Mouse (Mus musculus) brain, embryonic 14.5 days (tissue): ENCODE results near the gene Pimreg. TPM values are rescaled to one million over a fixed set of nuclear protein-coding genes. Genes with fewer than 3 reads are reported as not detected.

Source experiments
- DNase-seq: peaks from one replicate; pipeline ENCODE4 v3.0.0-alpha.2; 2011; ENCODE audit warnings: low read depth
- CTCF ChIP-seq: fragments of 200-500 bp; IDR thresholded peaks from 2 replicates; pipeline ENCODE4 v1.5.1; 2012; ENCODE audit warnings: inconsistent platforms, mild to moderate bottlenecking, moderate library complexity, borderline replicate concordance; ENCODE audit not compliant: insufficient read depth, insufficient read length; ENCODE audit errors: extremely low read depth
- POLR2A ChIP-seq: fragments of 200-500 bp; IDR thresholded peaks from 2 replicates; pipeline ENCODE4 v1.6.1; 2012; ENCODE audit warnings: mild to moderate bottlenecking, inconsistent platforms, borderline replicate concordance; ENCODE audit not compliant: poor library complexity, insufficient read depth, insufficient read length, severe bottlenecking; ENCODE audit errors: extremely low read depth
- polyA plus RNA-seq: library from polyadenylated mRNA; depleted of rRNA; stranded (reverse); fragments of >200 nt; gene quantifications from 2 replicates; pipeline ENCODE4 v1.2.3, GENCODE M21; 2012

Pimreg gene
- polyA plus RNA-seq, 1 experiment: 29.9 TPM

DNA sequence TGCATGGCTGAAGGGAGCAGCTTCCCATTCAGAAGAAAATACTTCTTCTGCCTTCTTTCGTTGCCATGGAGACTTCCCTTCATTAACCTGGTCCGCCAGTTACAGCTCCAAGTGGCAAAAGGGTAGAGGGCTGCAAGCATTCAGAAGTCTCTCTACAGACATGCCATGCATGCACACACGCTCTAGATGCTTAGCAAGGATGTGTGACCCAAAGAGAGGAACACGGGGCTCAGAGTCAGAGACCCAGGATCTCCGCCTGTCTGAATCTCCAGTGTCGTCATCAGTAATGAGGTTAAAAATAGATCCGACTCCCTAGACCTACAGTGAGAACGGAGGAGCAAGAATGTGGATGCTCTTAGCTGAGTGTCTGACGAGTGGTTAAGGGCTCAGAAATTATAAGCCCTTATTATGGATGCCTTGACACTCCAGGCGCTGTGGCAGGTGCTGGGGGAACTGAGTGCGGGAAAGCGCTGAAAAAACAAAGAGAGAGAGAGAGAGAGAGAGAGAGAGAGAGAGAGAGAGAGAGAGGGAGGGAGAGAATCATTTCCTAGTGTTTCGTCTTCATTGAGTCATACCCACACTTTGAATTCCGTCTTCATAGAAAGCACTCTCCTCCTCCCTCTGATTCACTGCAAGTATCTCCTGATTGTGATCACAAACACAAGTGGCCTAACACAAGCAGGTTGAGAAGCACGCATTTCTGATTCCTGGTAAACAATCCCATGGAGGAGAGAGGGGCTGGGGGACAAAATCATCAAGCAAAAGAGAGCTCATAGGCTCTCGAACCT is 2.0 kb upstream of the Pimreg start:
- TF ChIP-seq POLR2A (no peak), CTCF (no peak)
- DNase-seq: peak; percentile 79

DNA sequence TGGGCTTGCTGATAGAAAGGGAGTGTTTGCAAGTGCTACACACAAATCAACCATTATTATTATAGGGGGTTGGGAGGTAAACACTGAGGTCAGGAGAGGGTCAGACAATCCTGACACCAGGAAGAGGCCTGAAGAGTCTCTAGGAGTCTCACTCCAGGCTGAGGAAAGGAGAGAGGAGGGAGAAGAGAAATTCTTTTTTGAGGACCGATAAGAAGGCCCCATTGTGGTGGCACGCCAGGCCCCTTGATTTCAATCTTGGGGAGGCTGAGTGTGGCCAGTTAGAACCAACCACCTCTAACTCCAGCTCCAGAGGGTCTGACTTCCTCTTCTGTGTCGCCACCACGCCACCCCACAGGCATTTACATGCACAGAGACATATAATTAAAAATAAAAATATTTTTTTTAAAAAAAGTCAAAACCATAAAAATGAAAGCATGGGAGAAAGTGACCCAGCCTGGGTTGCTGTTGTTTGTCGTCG is 503 bp upstream of the Pimreg start:
- TF ChIP-seq POLR2A (no peak), CTCF (no peak)
- DNase-seq: no peak

DNA sequence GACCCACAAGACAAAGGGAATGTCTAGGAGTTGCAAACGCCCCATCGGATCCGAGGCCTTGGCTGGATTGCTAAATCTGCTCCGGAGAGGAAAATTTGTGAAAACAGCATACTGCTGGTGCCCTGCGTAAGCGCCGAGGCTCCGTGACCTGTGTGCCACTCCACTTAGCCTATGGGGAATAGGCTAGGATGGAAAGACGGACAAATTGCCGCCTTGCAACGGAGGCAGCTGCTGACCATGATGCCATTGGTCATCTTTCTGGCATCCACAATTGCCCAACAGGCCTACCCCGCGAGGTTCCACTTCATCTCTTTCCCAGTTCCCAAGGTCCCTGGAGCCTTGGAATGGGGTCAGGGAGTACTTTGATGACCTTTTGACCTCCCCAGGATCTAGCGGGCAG is 799 bp downstream of the Pimreg start:
- no peak for DNase-seq
- no peak for TF ChIP-seq CTCF

DNA sequence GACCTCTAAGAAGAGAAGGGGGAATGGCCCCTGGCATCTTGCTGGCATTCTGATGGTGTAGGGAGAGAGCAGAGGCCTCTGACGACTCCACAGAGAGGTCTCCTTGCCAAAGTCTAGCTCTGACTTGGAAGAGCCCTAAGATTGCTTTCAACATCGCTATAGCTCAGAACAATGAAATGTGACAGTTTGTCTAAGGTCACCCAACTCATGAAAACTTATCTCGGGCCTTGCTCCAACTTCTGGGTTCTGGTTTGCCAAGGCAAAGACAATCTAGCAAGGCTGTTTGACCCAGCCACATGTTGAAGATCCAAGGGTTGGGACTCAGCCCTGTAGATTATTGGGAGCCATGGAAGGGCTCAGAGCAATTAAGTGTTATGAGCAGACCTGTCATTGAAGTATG is 2.4 kb downstream of the Pimreg start:
- no peak for DNase-seq
- TF ChIP-seq POLR2A: no peak
- TF ChIP-seq CTCF: no peak

DNA sequence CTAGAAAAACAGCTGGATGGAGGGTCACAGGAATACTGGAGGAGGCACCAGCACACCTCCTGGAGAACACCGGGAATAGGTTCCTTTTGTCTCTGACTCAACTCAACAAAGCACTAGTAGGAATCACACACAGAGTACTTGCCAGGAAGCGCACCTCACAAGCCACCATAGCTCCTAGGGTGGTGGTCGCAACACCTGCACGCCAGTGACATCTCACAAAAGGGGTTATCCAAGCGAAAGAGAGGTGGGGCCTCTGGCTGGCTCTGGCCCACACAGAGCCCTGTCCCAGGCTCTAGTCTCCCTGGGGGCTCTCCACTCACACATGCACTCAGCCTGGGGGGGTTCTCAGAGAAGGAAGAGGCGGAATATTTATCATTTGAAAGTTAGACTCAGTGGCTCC is 6.9 kb downstream of the Pimreg start:
- TF ChIP-seq CTCF: no peak
- no peak for TF ChIP-seq POLR2A
- no peak for DNase-seq

DNA sequence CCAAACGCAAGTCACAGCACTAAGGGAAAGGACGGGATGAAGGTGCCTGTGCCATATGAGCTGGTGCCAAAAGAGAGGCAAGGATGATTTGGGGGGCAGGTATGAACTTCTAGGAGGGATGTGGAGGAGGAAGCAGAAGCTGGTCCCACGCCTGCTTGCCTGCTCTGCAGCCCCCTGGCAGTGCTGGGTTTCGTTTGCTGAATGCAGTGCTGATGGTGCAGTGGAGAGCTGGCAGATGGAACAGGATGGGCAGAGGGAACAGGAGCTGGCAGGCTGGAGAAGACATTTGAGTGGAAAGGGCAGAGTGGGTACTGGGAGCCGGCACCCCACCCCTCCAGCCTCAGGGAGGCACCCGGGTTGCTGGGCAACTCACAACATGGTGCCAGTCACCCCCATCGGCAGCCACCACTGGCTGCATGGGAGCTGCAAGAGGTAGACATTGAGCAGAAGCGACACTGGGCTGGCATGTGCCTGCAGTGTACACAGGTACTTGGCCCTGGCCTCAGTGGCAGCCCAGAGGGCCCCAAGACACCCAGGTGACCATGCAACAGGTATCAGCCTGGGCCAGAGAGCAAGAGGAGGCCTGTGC is 7.4 kb downstream of the Pimreg start:
- TF ChIP-seq CTCF (no peak), POLR2A (no peak)
- no peak for DNase-seq

DNA sequence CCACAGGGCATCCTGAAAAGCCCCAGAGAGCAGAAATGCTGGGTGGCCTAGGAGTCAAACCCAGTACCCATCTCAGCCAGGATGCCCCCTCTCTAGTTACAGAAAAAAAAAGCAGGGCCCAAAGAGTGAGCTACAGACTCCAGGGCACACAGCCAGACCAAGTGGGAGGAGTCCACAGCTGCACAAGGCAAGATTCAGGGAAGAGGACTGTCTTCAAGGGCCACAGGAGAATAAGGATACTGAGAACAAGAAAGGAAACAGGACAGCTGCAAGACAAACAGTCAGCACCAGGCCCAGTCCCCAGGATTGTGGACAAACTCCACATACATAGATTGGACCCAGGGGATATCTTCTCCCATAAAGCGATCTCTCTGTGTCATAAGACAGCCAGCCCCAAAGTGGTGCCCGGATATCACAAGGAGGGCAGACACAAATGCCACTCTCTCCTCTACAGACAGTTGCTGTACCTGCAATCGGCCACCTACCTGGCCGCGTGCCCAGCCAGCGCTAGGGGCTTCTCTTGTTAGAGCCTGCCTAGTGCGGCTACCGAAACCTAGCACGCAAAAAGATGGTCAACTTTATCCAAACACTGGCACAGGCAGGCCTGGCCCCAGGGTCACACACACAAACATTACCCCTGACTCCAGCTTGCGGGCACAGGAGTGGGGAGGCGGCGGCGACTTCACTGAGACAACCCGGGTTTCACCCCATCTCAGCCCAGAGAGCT is 8.5 kb downstream of the Pimreg start:
- DNase-seq: peak; percentile 36
- no peak for TF ChIP-seq CTCF
- no peak for TF ChIP-seq POLR2A

DNA sequence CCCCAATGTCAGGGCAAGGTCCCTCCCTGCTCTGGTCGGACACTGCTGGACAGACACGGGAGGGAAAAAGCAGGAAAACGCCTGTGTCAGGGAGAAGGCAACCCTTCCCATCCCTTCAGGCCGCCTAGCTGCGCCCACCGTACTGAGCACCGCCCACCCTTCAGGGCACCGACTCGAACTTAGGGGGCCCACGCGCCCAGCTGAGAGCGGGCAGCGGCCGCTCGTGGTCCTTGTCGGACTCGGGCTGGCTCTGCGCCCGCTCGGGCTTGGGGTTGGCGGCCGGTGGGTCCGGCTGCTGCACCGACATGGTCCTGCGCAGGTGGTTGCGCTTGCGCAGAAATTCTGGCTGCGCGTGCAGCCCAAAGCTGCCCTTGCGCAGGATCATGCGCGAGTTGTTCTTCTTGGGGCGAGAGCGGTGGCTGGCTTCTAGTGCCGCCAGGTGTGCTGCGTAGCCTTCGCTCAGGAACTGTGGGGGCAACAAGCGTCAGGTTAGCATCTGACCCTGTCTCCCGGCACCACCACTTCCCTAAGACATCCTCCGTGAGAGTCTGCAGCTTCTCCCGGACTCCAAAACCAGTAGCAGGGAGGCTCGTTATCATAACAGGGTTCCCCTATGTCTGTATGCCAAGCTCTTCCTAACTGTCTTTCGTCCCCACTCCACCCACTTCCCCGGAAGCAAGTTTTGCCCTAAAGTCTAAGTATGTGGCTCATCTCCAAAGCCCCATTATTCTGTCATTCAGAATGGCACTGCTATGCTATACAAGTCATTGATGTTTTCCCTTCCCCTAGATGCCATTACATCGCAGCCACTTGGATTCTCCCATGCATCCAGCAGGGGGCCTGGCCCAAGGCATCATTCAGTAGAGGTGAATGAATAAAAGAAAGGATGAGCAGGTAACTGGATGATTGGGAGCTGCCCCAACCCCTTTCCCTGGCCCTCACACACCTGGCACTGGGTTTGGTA is 9.3 kb downstream of the Pimreg start:
- TF ChIP-seq CTCF: peak; percentile 57; the same call in 1 of the 2 replicates
- peak; percentile 46; the same call in 1 of the 2 replicates for TF ChIP-seq POLR2A
- DNase-seq: peak; percentile 86

DNA sequence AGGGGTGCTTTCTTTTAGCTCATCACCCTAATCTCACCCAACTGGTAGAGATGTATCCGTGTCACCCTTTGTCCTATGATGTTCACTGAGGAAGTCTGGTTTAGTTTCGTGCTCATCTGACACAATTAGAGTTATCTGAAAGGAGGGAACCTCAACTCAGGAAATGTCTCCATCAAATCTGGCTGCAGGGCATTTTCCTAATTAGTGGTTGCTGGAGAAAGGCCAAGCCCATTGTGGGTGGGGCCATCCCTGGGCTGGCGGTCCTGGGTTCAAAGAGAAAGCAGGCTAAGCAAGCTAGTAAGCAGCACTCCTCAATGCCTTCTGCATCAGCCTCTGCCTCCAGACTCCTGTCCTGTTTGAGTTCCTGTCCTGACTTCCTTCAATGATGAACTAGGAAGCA is 10.4 kb downstream of the Pimreg start:
- TF ChIP-seq CTCF: no peak
- TF ChIP-seq POLR2A: no peak
- DNase-seq: peak; percentile 53

DNA sequence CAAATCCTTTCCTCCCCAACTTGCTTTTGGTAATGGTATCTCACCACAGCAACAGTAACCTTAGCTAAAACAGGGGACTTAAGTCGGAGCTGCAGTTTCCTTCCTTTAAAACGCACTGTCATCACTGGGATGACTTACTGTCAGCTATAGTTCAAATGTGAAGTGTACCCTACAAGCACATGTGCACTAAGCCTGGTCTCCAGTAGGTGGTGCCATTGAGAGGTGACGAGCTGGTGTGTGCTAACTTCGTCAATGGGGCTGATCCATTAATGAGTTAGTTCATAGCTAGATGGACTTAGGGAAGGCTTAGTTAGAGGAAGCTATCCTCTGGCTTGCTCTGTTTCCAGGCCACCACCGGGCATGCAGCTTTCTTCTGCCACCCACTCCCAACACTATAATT is 10.8 kb downstream of the Pimreg start:
- TF ChIP-seq POLR2A (no peak), CTCF (peak; percentile 80; the same call in 1 of the 2 replicates)

More for the DNA sequence above, 10.8 kb downstream of the Pimreg start:
- DNase-seq: peak; percentile 88
